Mouse (Mus musculus): Measurements from ENCODE around the gene Yeats4.
A peak's percentile ranks its signal among the peaks of the same experiment; 100 is the strongest.

Gene Yeats4

DNA sequence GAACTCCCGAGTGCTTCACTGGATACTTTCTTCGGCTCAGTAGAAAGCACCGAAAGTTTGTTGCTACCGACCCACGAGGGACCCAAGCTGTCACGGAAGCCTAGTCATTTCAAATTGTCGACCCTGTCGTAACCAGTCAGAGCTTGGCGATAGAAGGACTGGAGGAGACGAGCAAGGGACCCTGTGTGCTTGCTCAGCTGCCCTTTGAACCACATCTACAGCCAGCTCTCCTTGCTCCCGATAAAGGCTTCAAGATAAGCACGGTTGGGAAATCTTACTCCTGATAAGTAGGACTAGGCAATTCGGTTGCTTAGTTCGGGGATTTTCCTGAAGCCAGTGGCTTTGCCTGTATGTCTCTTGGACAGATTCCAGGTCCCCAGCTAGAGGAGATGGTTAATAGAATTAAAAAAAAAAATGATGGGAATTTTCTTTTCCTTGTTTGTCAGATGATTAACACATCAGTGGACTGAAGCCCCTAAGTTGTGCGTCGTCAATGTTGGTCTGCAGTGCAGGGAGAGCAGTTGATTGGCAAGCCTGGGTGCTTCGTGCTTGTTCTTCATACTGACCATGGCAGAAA, 21.2 kb downstream of the Yeats4 start:
- no peak for DNase-seq (ENCODE audit: low spot score in 2 of 2)

DNA sequence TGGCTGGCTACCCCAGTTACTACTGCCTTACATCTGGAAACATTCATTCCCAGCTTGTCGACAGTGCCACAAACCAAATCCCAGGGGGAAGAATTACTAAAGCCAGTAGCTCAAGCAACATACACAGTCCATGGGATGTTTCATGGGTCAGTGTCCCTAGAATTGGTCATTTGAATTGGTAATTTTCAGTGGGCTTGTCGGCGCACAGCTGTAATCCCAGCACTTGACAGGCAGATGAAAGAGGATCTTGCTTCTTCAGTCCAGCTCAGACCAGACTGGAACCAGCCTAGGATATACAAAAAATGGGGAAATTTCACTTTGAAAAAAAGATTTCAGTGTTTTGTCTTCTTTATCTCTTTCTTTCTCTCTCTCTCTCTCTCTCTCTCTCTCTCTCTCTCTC, 24.6 kb downstream of the Yeats4 start:
- DNase-seq (ENCODE audit: low spot score in 2 of 2): no peak

DNA sequence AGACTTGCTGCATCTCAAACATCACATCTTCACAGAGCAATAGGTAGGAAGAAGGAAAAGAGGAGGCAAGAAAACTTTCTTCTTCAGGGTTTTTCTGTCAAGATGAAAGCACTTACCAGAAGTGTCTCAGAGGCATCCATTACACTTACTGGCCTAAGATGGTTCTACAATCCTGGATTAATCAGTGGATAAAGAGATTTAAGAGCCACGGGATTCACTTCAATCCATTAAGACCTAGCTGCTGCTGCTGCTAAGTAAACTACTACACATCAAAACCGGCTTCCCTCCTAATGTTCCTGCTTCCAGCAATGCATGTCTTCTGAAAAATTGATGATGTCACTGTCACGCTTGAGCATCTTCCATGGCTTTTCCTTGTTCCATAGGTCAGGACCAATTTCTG, 27.6 kb downstream of the Yeats4 start:
- DNase-seq (ENCODE audit: low spot score in 2 of 2): no peak

DNA sequence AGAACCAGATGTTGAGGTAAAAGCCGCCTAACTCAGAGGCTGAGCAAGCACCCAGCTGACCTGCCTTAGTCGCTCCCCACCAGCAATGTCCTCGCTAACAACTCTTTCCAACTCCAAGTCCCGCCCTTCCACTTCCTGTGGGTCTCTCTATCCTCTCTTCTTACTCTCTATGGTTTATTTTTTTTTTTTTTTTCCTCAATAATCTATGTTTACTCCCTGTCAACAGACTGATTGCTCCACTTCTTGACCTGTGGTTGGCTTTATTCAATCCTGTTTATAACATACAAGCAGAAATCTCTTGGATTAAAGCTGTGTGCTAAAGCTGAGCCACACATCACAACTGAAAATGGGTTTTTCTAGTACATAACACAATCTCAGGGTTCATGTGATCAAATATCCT, 28.6 kb downstream of the Yeats4 start:
- no peak for DNase-seq (ENCODE audit: low spot score in 2 of 2)

DNA sequence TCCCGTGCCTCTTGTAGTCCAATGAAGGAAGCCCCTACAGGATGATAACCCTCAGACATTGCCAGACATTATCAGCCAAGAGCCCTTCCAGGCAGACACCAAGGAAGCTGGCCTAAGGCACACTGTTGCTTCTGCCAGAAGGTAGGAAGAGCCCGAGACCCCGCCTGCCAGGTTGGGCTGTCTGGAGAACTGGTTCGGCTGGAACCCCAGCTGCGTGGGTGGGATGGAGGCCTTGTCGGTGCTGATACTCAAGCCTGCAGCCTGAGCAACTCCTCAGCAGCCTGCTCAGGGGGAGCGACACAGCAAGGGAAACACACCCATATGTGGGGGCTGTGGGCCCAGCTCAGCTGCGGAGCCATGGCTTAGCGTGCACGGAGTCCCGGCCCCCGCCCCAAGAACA, 29.3 kb downstream of the Yeats4 start:
- no peak for DNase-seq (ENCODE audit: low spot score in 2 of 2)

DNA sequence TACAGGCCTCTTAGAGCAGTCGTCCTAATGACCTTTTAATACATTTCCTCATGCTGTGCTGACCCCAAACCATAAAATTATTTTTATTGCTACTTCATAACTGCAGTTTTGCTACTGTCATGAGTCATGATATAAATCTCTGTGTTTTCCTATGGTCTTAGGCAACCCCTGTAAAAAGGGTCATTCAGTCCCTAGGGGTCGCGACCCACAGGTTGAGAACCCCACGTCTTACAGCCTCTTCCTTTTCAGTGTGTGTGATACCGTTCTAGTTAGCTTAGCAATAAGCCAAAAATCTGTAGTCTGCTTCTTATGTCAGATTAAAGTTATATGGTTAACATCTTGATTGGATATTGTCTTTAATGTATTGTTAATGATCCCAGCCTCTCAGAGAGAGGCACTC, 30.9 kb downstream of the Yeats4 start:
- no peak for DNase-seq (ENCODE audit: low spot score in 2 of 2)

DNA sequence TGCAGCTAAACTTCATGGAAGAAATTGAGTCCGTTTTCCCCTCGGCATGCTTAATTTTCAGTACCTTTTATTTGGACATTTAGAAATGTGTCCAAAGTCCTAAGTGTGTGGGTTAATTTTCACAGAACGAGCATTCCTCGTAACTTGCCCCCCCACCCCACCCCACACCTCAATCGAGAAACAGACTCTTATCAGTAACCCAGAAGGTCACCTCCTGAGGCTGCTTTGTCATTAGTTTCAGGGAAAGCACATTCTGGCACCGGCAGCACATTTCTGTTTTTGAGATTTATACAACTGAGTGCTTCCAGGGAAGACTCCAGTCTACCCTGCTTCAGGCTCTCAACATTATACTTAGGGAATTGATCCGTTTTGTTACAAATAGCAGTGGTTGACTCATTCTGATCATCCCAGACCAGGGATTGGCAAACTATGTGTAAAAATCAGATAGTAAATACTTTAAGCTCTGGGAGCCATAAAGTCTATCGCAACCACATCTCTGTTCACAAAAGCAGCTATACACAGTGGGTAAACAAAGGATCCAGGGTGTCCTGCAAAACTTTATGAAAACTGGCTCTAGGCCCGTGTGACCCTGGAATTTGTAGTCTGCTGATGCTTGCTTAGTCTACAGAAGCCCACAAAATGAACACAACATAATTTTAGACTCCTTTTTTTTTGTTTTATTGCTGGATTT, 38.8 kb downstream of the Yeats4 start:
- no peak for DNase-seq (ENCODE audit: low spot score in 2 of 2)

DNA sequence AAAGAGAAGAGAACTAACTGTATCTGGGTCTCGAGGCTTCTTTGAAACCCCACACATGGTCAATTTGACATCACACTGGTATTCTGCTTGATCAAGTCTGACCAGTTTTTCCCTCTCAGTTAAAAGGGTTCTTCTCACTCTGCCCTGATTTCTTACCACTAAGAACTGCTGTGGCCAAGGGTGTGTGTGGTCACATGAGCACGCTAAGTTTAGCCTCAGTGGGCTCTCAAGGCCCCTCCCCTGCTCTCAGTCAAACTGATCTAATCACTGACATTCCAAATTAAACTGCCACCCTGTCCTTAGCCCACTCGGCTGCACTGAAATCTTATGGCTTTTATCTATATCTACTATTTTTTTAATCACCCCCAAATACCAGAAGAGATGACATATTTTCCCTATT, 43.2 kb downstream of the Yeats4 start:
- DNase-seq (ENCODE audit: low spot score in 2 of 2): no peak

DNA sequence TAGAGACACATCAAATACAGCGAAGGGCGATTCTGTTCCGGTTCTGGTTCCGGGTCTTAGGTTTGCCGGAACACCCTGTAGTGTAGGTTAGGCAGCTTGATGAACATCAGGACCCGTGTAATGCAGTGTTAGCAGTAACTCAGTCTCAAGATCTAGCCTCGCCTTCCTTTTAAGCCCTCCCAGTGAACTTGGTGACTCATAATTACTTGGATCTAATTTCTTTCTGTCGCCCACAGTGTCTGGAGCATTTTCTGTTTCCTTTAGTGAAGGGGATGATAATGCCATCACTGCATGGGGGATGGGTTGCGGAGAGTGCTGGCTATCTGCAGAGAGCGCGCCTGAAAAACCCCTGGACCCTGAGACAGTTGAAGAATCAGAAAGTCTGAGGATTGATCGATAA, 49.7 kb downstream of the Yeats4 start:
- no peak for DNase-seq (ENCODE audit: low spot score in 2 of 2)

DNA sequence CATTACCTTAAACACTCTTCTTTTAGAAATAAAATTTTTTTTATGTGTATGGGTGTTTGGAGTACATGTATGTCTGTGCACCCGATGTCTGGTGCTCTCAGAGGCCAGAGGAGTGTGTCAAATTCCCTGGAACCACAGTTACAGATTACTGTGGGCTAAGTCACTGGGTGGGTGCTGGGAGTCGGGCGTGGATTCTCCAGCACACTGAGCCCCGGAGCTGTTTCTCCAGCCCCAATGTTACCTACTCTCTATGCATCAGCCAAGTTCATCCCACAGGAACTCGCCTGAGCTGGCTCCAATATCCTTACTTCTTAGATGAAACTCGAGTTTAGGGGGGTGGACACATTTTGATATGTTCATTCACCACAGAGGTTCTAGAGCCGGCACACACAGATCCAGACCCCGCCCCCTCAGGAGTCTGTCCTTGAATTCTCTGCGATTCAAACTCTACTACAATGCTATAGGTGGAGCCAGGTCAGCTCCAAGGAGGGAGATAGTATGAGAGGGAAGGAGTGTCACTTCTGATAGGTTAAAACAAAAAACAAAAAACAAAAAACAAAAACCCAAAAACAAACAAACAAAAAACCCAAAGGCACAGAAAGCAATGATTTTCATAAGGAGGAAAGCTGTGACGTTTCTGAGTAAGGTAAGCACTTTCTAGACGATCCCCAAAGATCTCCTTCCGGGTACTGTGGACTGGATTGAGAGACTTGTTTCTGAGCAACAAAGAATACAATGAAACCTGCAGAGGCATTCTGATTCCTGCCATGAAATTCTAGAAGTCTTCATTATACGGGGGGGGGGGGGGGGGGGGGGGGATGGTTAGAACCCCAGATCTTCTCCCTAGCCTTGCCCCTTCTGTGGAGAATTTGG, 50.5 kb downstream of the Yeats4 start:
- DNase-seq (ENCODE audit: low spot score in 2 of 2): no peak

DNA sequence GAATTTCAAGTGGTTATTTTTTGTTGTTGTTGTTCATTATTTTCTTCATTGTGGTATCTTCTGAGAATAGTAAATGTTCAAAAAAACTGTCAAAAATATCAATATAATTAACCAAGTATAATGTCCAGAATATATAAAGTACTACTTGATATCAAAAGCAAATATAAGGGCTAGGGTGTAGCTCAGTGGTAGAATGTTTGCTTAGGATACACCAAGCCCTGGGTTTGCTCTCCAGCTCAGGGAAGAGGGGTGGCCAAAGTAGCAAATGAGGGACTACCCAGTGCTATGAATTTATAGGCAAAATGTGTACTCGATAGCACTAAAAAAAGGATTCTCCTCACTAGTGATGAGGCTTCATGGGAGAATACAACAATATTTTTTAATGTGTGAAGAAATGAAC, 51.2 kb downstream of the Yeats4 start:
- DNase-seq (ENCODE audit: low spot score in 2 of 2): no peak

DNA sequence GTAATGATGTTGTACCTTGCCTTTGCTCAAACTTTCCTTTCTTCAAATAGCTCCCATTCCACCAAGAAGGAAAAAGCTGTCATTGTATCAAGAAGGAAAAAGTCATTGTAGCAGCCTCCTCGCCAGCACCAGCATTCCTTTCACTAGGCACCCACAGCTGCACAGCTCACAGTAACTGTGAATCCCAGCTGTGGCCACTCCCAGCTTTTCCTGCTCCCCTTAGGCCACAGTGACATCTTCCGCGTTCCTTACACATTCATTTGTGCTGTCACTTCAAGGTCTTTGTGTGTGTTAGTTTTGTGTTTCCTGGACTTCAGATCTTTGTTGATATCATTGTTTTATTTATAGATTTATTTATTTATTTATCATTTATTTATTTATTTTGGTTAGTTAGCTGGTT, 52.2 kb downstream of the Yeats4 start:
- no peak for DNase-seq (ENCODE audit: low spot score in 2 of 2)

DNA sequence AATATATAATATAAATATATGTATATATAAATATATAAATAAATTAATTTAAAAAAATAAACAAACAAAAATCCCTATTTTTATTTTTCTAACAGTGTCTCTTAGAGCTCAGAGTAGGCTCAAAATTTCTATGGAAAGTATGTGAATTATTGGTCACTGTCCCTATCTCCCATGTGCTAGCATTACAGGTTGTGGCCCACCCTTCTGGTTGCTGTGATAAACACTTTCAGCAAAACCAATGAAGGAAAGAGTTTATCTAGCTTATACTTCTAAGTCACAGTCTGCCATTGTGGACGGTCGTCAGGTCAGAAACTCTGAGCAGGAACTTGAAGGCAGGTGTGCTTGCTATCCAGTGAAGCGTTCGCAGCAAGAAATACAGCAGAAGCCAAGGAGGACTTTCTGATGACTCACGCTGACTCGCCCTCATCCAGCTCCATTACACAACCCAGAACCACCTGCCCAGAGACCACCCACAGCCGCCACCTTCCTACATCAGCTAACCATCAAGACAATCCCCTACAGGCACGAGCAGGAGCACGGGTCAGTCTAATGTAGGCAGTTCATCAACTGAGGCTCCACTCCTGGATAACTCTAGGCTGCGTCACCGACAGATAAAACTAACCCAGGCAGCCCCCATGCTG, 57.4 kb downstream of the Yeats4 start:
- peak in 1 of 2 experiments; percentile 29 for DNase-seq (ENCODE audit: low spot score in 2 of 2)
